Mouse (Mus musculus) liver, embryonic 12.5 days (tissue): ENCODE results near the gene Ccdc80. TPM values are rescaled to one million over a fixed set of nuclear protein-coding genes. Genes with fewer than 3 reads are reported as not detected.

ENCODE experiments used
- ATAC-seq: fragments of 200-750 bp; cut with Nextera tagmentation; 2 replicates; pipeline ENCODE4 v1.8.0; 2017; ENCODE audit warnings: moderate number of reproducible peaks, mild to moderate bottlenecking, moderate library complexity
- H3K27ac ChIP-seq: fragments of 300-500 bp; sonication (generic); 2 replicates; pipeline ENCODE4 v1.5.1; 2016; ENCODE audit warnings: mild to moderate bottlenecking
- H3K27me3 ChIP-seq: fragments of 300-500 bp; sonication (generic); replicated peaks from 2 replicates; pipeline ENCODE4 v1.6.1; 2016; ENCODE audit warnings: mild to moderate bottlenecking, moderate library complexity
- H3K36me3 ChIP-seq: fragments of 300-500 bp; sonication (generic); 2 replicates; pipeline ENCODE4 v1.6.1; 2016; ENCODE audit warnings: mild to moderate bottlenecking, moderate library complexity
- H3K4me1 ChIP-seq: fragments of 300-500 bp; sonication (generic); 2 replicates; pipeline ENCODE4 v1.6.1; 2016
- H3K4me2 ChIP-seq: fragments of 300-500 bp; sonication (generic); 2 replicates; pipeline ENCODE4 v1.6.1; 2016; ENCODE audit warnings: mild to moderate bottlenecking, moderate library complexity
- H3K4me3 ChIP-seq: fragments of 300-500 bp; sonication (generic); 2 replicates; pipeline ENCODE4 v1.5.1; 2016; ENCODE audit warnings: mild to moderate bottlenecking, moderate library complexity
- H3K9ac ChIP-seq: fragments of 300-500 bp; sonication (generic); 2 replicates; pipeline ENCODE4 v1.6.1; 2016; ENCODE audit warnings: mild to moderate bottlenecking, moderate library complexity
- H3K9me3 ChIP-seq: fragments of 300-500 bp; sonication (generic); replicated peaks from 2 replicates; pipeline ENCODE4 v1.6.1; 2016; ENCODE audit warnings: mild to moderate bottlenecking, moderate library complexity
- WGBS: fragments of 180-500 bp; shearing (Covaris S2); methylation state at CpG from one replicate; pipeline ENCODE4 v1.1.7; 2016; ENCODE audit not compliant: insufficient replicate concordance; 5-methylcytosine and 5-hydroxymethylcytosine counted together
- polyA plus RNA-seq: library from polyadenylated mRNA; unstranded; fragments of >200 nt; fragmentation: Nextera tagmentation; extraction: Ambion mirVana; gene quantifications from 2 replicates; pipeline ENCODE4 v1.2.1, GENCODE M21; 2016

Gene Ccdc80
- polyA plus RNA-seq, 1 experiment from 2014 or later = 10.9 TPM

DNA sequence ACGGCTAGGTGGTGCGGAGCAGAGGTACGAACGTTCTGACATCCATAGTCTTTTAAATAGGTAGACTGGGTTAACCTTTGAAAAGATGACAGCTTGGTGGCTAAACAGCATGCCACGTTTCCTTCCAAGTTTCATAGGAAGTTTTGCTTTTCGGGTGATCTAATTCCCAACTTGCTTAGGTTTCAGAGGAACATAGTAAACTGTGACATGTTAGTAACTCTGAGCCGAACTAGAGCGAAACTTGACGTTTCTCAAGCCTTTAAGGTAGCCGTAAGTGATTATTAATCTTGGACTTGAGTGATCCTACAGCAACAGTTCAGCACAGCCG lies 66.2 kb downstream of the Ccdc80 start:
- 3% methylated on average over 11 of the region's 11 CpGs for WGBS

More for the DNA sequence above, 66.2 kb downstream of the Ccdc80 start:
- Histone ChIP-seq H3K4me2 (peak overlapping the region; percentile 89), H3K9me3 (no peaks in the 10 kb centered on the region), H3K4me1 (peaks cover 26% of the 10 kb centered on the region), H3K27me3 (no peaks in the 10 kb centered on the region), H3K9ac (peak overlapping the region; percentile 83), H3K36me3 (peaks cover 13% of the 10 kb centered on the region), H3K27ac (peak overlapping the region; percentile 95), H3K4me3 (peak overlapping the region; percentile 78)
- ATAC-seq = no peak

Other genes with a start within 250 kb of the Ccdc80 start
- not detected in 2 replicates for gene Cd200r2, start 226.3 kb upstream of the Ccdc80 start, polyA plus RNA-seq
- gene Cd200r3, start 149.7 kb upstream of the Ccdc80 start, polyA plus RNA-seq = 0.36 and 0.87 TPM in 2 replicates
- 7.3 and 9.0 TPM in 2 replicates for gene Slc35a5, start 65.3 kb downstream of the Ccdc80 start, polyA plus RNA-seq
- gene Atg3, start 65.4 kb downstream of the Ccdc80 start, polyA plus RNA-seq = 28.9 TPM in 2 replicates
- gene Btla, start 130.9 kb downstream of the Ccdc80 start, polyA plus RNA-seq = 0.36 and 0.44 TPM in 2 replicates